8 mouse cellular contexts compared by ENCODE assay signal in the genomic region with DNA sequence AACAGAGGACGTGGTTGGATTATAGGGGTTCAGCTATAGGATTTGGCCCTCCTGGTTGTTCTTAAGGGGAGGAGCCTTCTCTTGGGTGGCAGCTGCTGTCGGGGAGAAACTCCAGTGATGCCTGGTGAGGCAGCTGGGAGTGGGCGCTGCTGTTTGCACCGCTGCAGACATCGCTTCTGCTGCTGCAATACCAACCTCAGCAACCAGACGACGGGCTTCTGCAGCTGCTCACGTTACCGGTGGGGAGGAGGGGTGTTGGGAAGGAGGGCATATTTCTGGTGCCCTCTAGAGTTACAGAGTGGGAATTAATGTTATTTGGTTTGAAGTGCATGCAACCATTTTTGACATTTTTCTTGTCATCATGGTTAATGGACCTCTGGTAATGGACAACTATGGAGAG. TPM values are rescaled to one million over a fixed set of nuclear protein-coding genes. Genes with fewer than 3 reads are reported as not detected.
DNase-seq lines count a peak whose midpoint lies in the region; ATAC-seq and TF ChIP-seq lines count a peak whose summit lies in the region.

No protein-coding gene starts in this region.

- H3K27me3 ChIP-seq in Patski: no peaks in the 10 kb centered on the region
- H3K27me3 ChIP-seq in hindbrain, embryonic 15.5 days: no peaks in the 10 kb centered on the region

- in situ Hi-C loops in Patski (cut with MboI; ENCODE audit: low pct_unique_long_range_greater_than_20kb): no loop called here

- no peaks in the 10 kb centered on the region for H3K9me3 ChIP-seq in hindbrain, embryonic 15.5 days

- peak overlapping the region; percentile 89 for H3K9ac ChIP-seq in hindbrain, embryonic 15.5 days

- no peak for DNase-seq in Patski (ENCODE audit: low read depth, low spot score)
- DNase-seq in cerebellum, postnatal 14 days: peak; percentile 61 to 72
- DNase-seq in frontal cortex, postnatal 25 days (ENCODE audit: low spot score in 2 of 2): peak; percentile 30 to 49
- peak; percentile 58 to 71 for DNase-seq in left cerebral cortex, adult 18-20 months (ENCODE audit: low spot score in 2 of 2)
- peak; percentile 76 to 80 for DNase-seq in lung, postnatal 4 days
- DNase-seq in retina, postnatal 1 day: peak; percentile 91
- peak; percentile 82 for DNase-seq in thymus, postnatal 4 days

- H3K27ac ChIP-seq in hindbrain, embryonic 15.5 days (replicated peaks): peak overlapping the region; percentile 99

- 0% methylated on average over 9 of the region's 9 CpGs for WGBS in hindbrain, embryonic 15.5 days

- H3K36me3 ChIP-seq in hindbrain, embryonic 15.5 days: no peaks in the 10 kb centered on the region; the same call in 1 of the 2 replicates

- peaks cover 29% of the 10 kb centered on the region for H3K4me1 ChIP-seq in hindbrain, embryonic 15.5 days (replicated peaks)

- peak; percentile 81 for TF ChIP-seq CTCF in Patski (IDR thresholded peaks at IDR 0.05)

- ATAC-seq in Patski: peak; percentile 16
- no peak for ATAC-seq in hindbrain, embryonic 15.5 days (ENCODE audit: low FRiP score, low read depth)

- H3K4me3 ChIP-seq in hindbrain, embryonic 15.5 days: peak overlapping the region; percentile 95

- POLR2A ChIA-PET in Patski (lab: Charles Lee): interaction anchor here (0.5 kb wide), 1 partner anchor 65 kb away, joined by 3 read pairs; no protein-coding TSS in a partner anchor

- peak overlapping the region; percentile 67 for H3K4me2 ChIP-seq in hindbrain, embryonic 15.5 days

- CTCF ChIA-PET in Patski (lab: Charles Lee): interaction anchor here (0.9 to 1.6 kb wide), 2 partner anchors 11 to 27 kb away, joined by 3 read pairs; no protein-coding TSS in a partner anchor

RNA-seq across cellular contexts. Expression of a gene that starts 1.4 kb away (rescaled TPM):
- 52.7 TPM for polyA plus RNA-seq in Patski (2021)
- polyA plus RNA-seq in hindbrain, embryonic 15.5 days (2015; fragmentation: Nextera tagmentation; extraction: Ambion mirVana): 47.5 and 56.7 TPM in 2 replicates
- total RNA-seq in left cerebral cortex, adult 18-20 months (2021): 10 to 100 TPM; 88.1 to 89.6 TPM
